Mouse (Mus musculus): ENCODE data around the gene Cntn5. TPM values are rescaled to one million over a fixed set of nuclear protein-coding genes. Genes with fewer than 3 reads are reported as not detected.

Cntn5 gene
- polyA plus RNA-seq, 1 experiment from 2014 or later, result 2.7 TPM

DNA sequence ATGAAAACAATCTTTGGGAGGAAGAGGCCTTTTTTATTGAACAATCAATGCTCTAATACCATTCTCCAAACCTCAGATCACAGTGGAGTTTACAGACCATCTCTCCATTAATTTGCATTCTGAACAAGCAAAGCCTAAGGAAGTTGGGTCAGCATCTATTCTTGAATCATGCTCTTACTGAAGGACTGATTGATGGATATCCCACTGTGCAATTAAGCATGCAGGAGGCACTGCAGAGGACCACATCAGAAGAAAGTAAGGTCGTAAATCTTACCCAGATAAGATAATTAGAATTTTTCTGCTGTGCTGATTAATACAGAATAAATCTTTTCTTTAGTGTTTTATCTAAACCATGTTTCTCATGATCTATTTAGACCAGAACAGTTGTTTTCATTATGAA is 536.2 kb downstream of the Cntn5 start:
- H3K9ac ChIP-seq (ENCODE audit: low read depth, low read length), result no peak overlapping the region
- WGBS, result 33% methylated on average over 1 of the region's 1 CpGs
- H3K4me3 ChIP-seq (ENCODE audit: low read depth, low read length), result no peak overlapping the region
- no peaks in the 10 kb centered on the region for H3K9me3 ChIP-seq (ENCODE audit: control insufficient read depth, low read length)
- H3K27me3 ChIP-seq (ENCODE audit: control insufficient read depth, insufficient read depth, low read length), result no peaks in the 10 kb centered on the region
- ATAC-seq (ENCODE audit: low FRiP score) (no peak), DNase-seq (ENCODE audit: low spot score) (no peak)
- no peaks in the 10 kb centered on the region for H3K4me1 ChIP-seq (replicated peaks; ENCODE audit: control insufficient read depth, insufficient read depth, low read length)
- no peak overlapping the region for H3K4me2 ChIP-seq (replicated peaks; ENCODE audit: low read depth, low read length)
- H3K36me3 ChIP-seq (ENCODE audit: control insufficient read depth, insufficient read depth, low read length), result no peaks in the 10 kb centered on the region
- H3K27ac ChIP-seq (ENCODE audit: low read depth, low read length), result no peak overlapping the region

DNA sequence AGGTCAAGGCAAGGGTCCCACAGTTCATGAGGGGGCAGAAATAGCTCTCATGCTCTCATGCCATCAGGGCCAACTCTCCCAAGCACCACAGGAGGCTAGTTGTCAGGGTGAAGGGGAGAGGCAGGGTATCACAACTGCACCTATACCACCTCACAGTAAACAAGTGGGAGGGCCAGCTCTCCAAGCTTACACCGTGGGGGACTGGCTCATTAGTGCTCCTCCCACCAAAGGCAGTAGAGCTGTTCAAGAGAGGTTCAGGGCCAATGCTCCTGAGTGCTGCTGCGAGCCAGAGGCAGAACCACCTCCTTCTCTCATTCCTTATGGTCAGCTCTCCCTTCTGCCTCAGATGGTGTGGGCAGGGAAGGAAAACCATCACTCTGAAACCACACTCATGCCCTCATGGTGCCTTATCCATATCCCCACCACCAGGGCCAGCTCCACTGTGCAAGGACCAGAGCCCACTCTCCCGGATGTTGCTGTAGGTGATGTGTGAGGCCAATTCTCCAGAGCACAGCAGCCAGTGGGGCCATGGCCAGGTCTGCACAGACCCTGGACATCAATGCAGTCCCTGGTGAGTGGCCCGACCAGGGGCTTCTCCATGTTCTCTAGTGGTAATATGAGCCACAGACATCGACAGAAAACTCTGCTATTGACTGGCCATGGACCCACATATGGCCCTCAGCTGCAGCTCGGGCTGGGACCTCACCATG is 538.2 kb downstream of the Cntn5 start:
- ATAC-seq (ENCODE audit: low FRiP score) (peak; percentile 43; the same call in 1 of the 2 replicates), DNase-seq (ENCODE audit: low spot score) (no peak)
- Histone ChIP-seq H3K9me3 (ENCODE audit: control insufficient read depth, low read length) (no peaks in the 10 kb centered on the region), H3K27ac (ENCODE audit: low read depth, low read length) (no peak overlapping the region), H3K9ac (ENCODE audit: low read depth, low read length) (no peak overlapping the region), H3K4me3 (ENCODE audit: low read depth, low read length) (no peak overlapping the region), H3K36me3 (ENCODE audit: control insufficient read depth, insufficient read depth, low read length) (no peaks in the 10 kb centered on the region), H3K27me3 (ENCODE audit: control insufficient read depth, insufficient read depth, low read length) (no peaks in the 10 kb centered on the region), H3K4me1 (replicated peaks; ENCODE audit: control insufficient read depth, insufficient read depth, low read length) (no peaks in the 10 kb centered on the region), H3K4me2 (replicated peaks; ENCODE audit: low read depth, low read length) (no peak overlapping the region)
- 70% methylated on average over 6 of the region's 6 CpGs for WGBS

DNA sequence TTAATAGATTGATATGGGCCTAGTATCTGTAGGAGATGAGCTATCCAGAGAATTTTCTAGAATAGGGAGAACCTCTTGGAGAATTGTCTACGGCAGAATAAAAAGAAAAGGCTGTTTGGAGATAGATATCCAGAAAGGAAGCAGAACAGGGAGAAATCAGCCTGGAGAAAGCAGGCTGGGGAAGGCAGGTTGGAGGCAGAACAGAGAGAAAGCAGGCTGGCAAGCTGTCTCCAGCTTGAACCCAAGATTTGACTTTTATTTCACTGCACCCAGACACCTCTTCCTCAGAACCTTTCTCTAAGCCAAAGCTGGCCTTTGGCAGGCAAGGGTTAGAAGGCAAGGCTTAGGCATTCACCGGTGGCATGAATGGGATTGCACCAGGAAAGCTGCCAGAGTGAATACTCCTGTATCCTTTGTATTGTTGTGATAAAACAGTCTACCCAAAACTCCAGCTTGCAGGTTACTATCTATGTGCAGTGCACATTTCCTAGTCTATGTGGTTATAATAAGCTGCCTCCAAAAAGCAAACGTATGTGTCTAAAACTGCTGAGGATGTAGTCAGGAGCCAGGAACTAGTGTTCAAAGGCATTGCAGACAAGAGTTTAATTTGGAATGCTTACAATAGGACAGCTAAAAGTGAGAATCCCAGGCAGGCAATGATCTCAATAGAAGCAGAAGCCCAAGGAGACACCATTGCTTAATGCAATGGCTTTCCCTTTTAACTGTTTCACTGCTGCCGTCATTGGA is 553.5 kb downstream of the Cntn5 start:
- DNase-seq (ENCODE audit: low spot score), result no peak
- no peak for ATAC-seq (ENCODE audit: low FRiP score)
- 86% methylated on average over 4 of the region's 4 CpGs for WGBS
- Histone ChIP-seq H3K4me3 (ENCODE audit: low read depth, low read length) (no peak overlapping the region), H3K27me3 (ENCODE audit: control insufficient read depth, insufficient read depth, low read length) (no peaks in the 10 kb centered on the region), H3K36me3 (ENCODE audit: control insufficient read depth, insufficient read depth, low read length) (no peaks in the 10 kb centered on the region), H3K9me3 (ENCODE audit: control insufficient read depth, low read length) (no peaks in the 10 kb centered on the region), H3K4me2 (replicated peaks; ENCODE audit: low read depth, low read length) (no peak overlapping the region), H3K4me1 (replicated peaks; ENCODE audit: control insufficient read depth, insufficient read depth, low read length) (no peaks in the 10 kb centered on the region), H3K27ac (ENCODE audit: low read depth, low read length) (no peak overlapping the region), H3K9ac (ENCODE audit: low read depth, low read length) (no peak overlapping the region)

DNA sequence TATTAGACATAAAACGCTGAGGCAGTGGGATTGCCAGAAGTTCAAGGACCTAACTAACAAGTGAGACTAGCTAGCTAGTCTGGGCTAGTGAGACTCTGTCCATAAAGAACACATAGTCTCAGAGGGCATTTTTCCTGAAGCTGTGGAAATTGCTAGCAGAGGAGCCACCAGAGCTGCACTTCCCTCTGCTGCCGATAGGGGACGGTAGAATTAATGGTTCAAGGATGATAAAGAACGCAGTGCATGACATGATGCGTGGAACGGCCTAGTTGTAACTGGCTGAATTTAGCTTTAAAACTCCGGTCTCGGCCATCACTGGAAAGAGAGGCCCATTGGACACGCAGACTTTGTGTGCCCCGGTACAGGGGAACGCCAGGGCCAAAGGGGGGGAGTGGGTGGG is 555.8 kb downstream of the Cntn5 start:
- no peak overlapping the region for H3K27ac ChIP-seq (ENCODE audit: low read depth, low read length)
- no peaks in the 10 kb centered on the region for H3K36me3 ChIP-seq (ENCODE audit: control insufficient read depth, insufficient read depth, low read length)
- DNase-seq (ENCODE audit: low spot score) (no peak), ATAC-seq (ENCODE audit: low FRiP score) (no peak)
- WGBS, result 85% methylated on average over 9 of the region's 11 CpGs
- H3K4me2 ChIP-seq (replicated peaks; ENCODE audit: low read depth, low read length), result no peak overlapping the region
- no peak overlapping the region for H3K9ac ChIP-seq (ENCODE audit: low read depth, low read length)
- no peak overlapping the region for H3K4me3 ChIP-seq (ENCODE audit: low read depth, low read length)
- no peaks in the 10 kb centered on the region for H3K9me3 ChIP-seq (ENCODE audit: control insufficient read depth, low read length)
- H3K4me1 ChIP-seq (replicated peaks; ENCODE audit: control insufficient read depth, insufficient read depth, low read length), result no peaks in the 10 kb centered on the region
- H3K27me3 ChIP-seq (ENCODE audit: control insufficient read depth, insufficient read depth, low read length), result no peaks in the 10 kb centered on the region

DNA sequence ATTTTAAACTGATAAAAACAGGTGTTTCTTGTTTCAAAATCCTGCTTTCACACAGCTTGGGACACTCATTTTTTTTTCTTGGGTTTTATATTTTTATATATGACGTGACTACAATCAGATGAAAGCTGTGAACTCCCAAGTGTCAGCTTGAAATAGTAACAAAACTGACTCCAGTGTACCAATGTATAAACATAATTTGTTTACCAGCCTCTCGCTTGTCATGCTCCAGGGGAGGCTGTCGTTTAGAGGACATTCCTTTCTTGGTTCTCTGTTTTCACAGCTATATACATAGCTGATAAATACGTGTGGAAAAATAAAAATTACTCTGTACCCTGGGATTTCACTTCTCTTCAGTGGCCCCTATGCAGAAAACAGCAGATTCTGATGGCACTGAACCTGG is 556.4 kb downstream of the Cntn5 start:
- Histone ChIP-seq H3K4me1 (replicated peaks; ENCODE audit: control insufficient read depth, insufficient read depth, low read length) (no peaks in the 10 kb centered on the region), H3K4me3 (ENCODE audit: low read depth, low read length) (no peak overlapping the region), H3K9ac (ENCODE audit: low read depth, low read length) (no peak overlapping the region), H3K27me3 (ENCODE audit: control insufficient read depth, insufficient read depth, low read length) (no peaks in the 10 kb centered on the region), H3K4me2 (replicated peaks; ENCODE audit: low read depth, low read length) (no peak overlapping the region), H3K36me3 (ENCODE audit: control insufficient read depth, insufficient read depth, low read length) (no peaks in the 10 kb centered on the region), H3K9me3 (ENCODE audit: control insufficient read depth, low read length) (no peaks in the 10 kb centered on the region), H3K27ac (ENCODE audit: low read depth, low read length) (no peak overlapping the region)
- ATAC-seq (ENCODE audit: low FRiP score), result no peak
- 81% methylated on average over 4 of the region's 4 CpGs for WGBS
- no peak for DNase-seq (ENCODE audit: low spot score)

DNA sequence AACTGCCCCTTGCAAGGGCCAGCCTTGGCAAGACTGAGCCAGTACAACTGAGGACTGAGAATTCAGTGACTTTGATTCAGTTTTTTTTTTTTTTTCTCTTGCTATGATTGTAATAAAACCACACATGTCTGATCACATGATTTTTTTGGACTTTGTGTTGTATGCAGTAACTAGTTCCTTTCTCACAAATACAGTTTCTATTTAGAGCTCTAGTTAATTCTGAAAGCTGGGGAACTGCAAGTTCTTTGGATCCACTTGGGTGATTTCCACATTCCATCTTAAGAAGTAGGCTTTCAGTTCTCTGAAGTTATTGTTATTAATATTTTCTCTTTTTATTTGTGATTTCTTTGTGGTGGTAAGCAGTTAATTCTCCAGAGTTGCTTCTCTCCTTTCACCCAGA is 563.8 kb downstream of the Cntn5 start:
- H3K9ac ChIP-seq (ENCODE audit: low read depth, low read length), result no peak overlapping the region
- no peaks in the 10 kb centered on the region for H3K4me1 ChIP-seq (replicated peaks; ENCODE audit: control insufficient read depth, insufficient read depth, low read length)
- no peaks in the 10 kb centered on the region for H3K36me3 ChIP-seq (ENCODE audit: control insufficient read depth, insufficient read depth, low read length)
- ATAC-seq (ENCODE audit: low FRiP score) (no peak), DNase-seq (ENCODE audit: low spot score) (no peak)
- no peak overlapping the region for H3K27ac ChIP-seq (ENCODE audit: low read depth, low read length)
- no peaks in the 10 kb centered on the region for H3K27me3 ChIP-seq (ENCODE audit: control insufficient read depth, insufficient read depth, low read length)
- H3K4me3 ChIP-seq (ENCODE audit: low read depth, low read length), result no peak overlapping the region
- no peak overlapping the region for H3K4me2 ChIP-seq (replicated peaks; ENCODE audit: low read depth, low read length)
- no peaks in the 10 kb centered on the region for H3K9me3 ChIP-seq (ENCODE audit: control insufficient read depth, low read length)

DNA sequence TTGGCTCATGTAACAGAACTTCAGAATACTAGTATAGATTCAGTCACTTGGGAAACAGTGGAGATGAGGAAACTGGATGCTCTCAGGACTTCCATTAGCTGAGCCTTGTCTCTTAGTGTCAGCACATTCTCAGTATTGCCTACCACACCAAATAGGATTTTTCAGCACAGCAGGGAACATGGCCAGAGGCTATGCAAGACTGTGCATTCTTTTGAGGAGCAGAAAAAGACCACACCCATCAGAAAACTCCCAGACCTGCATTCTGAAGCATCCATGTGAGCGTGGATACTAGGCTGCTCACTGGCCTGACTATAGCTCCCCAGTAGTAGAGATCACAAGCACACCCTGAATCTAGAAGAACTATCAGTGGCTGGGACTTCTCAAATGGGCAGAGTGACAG is 564.9 kb downstream of the Cntn5 start:
- Histone ChIP-seq H3K9ac (ENCODE audit: low read depth, low read length) (no peak overlapping the region), H3K27ac (ENCODE audit: low read depth, low read length) (no peak overlapping the region), H3K4me1 (replicated peaks; ENCODE audit: control insufficient read depth, insufficient read depth, low read length) (no peaks in the 10 kb centered on the region), H3K9me3 (ENCODE audit: control insufficient read depth, low read length) (no peaks in the 10 kb centered on the region), H3K36me3 (ENCODE audit: control insufficient read depth, insufficient read depth, low read length) (no peaks in the 10 kb centered on the region), H3K27me3 (ENCODE audit: control insufficient read depth, insufficient read depth, low read length) (no peaks in the 10 kb centered on the region), H3K4me2 (replicated peaks; ENCODE audit: low read depth, low read length) (no peak overlapping the region), H3K4me3 (ENCODE audit: low read depth, low read length) (no peak overlapping the region)
- DNase-seq (ENCODE audit: low spot score) (no peak), ATAC-seq (ENCODE audit: low FRiP score) (no peak)
- 77% methylated on average over 1 of the region's 1 CpGs for WGBS

DNA sequence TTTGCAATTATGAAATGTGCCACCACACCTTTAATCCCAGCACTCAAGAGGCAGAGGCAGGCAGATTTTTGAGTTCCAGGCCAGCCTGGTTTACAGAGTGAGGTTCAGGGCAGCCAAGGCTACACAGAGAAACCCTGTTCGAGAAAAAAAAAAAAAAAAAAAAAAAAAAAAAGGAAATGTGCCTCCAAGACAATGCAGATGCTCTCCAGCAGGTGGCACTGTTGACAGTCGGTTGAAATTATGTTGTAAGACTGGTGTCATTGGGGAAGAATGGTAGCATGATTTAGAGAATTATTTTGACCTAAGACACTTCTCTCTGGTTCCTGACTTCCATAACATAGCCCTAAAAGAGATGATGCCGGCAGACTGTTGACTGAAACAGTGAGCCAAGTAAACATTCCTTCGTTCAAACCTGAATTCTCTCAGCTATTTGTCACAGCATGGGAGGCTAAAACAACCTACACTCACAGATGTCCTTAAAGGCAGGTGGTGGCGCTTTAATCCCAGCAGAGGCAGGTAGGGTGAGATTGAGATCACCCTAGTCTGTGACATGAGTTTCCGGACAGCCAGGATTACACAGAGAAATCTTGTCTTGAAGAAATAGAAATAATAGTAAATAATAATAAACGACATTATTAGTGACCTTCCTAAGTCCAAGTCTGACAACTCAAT is 579.7 kb downstream of the Cntn5 start:
- no peaks in the 10 kb centered on the region for H3K9me3 ChIP-seq (ENCODE audit: control insufficient read depth, low read length)
- no peaks in the 10 kb centered on the region for H3K27me3 ChIP-seq (ENCODE audit: control insufficient read depth, insufficient read depth, low read length)
- ATAC-seq (ENCODE audit: low FRiP score) (peak; percentile 45), DNase-seq (ENCODE audit: low spot score) (peak; percentile 67)
- H3K4me1 ChIP-seq (replicated peaks; ENCODE audit: control insufficient read depth, insufficient read depth, low read length), result no peaks in the 10 kb centered on the region
- H3K27ac ChIP-seq (ENCODE audit: low read depth, low read length), result no peak overlapping the region
- no peak overlapping the region for H3K4me3 ChIP-seq (ENCODE audit: low read depth, low read length)
- H3K36me3 ChIP-seq (ENCODE audit: control insufficient read depth, insufficient read depth, low read length), result no peaks in the 10 kb centered on the region
- H3K4me2 ChIP-seq (replicated peaks; ENCODE audit: low read depth, low read length), result no peak overlapping the region
- H3K9ac ChIP-seq (ENCODE audit: low read depth, low read length), result no peak overlapping the region
- 47% methylated on average over 7 of the region's 7 CpGs for WGBS

Data from hindbrain, embryonic 11.5 days (tissue).